Mouse (Mus musculus) gastrocnemius, postnatal 10 days (tissue): Measurements from ENCODE around the gene Zpld1. TPM values are rescaled to one million over a fixed set of nuclear protein-coding genes. Genes with fewer than 3 reads are reported as not detected.

Experiments used
- DNase-seq: peaks from one replicate; pipeline ENCODE4 v3.0.0; 2021; ENCODE audit warnings: mixed read lengths
- long read RNA-seq, 2 experiments: library from polyadenylated mRNA; stranded (forward); transcript quantifications; one replicate each; pipeline ENCODE4 v2.0.0; 2021
- total RNA-seq, 2 experiments: library from RNA; stranded (reverse); gene quantifications; 2 replicates each; pipeline ENCODE4 v1.2.3; 2021

Zpld1 gene
- under 1 TPM; 0.09 to 0.14 TPM for total RNA-seq
- long read RNA-seq, experiment 1, result 0 reads
- long read RNA-seq, experiment 2, partial matches to known transcripts, result 0 of 1 reads
- long read RNA-seq, experiment 2, other reads (novel, unspliced or antisense), result 1 of 1 reads

DNA sequence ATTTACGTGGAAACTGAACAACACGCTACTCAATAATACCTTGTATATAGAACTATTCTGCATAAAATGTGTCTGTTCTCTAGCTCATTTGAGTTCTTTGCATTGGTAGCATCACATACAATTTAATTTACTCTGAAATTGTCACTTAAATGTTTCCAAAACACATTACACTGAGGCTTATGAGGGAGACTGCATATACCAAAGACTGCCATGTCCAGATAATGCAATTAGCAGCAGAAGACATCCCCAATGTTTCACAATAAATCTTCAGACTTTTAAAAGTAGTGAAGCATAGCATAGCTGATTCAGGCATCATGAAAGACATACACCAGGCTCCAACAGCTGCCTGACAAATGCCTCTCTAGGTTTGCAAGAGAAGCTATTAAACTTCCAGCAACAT is at the start of gene Zpld1:
Gene Zpld1 (minus strand): TSS at position 101 of the 400 bp plus-strand sequence.
- DNase-seq, result no peak

DNA sequence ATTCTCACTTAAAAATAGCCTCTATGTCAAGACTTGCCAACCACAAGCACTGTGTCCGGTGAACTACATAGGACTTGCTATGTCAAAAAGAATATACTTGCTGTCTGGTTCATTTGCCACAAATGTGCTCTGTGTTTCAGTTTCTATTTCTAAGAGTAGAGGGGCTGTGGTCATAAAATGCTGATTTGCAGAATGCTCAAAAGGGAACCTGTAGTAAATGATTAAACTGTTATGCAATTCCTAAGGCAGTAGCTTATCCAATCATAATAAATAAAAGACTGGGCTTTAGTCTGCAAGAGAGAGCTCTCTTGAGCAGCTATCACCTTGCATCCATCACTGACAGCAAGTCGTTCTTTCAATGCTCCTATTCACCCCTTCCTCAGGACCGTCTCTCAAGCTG is 47.9 kb upstream of the Zpld1 start:
- DNase-seq, result no peak

DNA sequence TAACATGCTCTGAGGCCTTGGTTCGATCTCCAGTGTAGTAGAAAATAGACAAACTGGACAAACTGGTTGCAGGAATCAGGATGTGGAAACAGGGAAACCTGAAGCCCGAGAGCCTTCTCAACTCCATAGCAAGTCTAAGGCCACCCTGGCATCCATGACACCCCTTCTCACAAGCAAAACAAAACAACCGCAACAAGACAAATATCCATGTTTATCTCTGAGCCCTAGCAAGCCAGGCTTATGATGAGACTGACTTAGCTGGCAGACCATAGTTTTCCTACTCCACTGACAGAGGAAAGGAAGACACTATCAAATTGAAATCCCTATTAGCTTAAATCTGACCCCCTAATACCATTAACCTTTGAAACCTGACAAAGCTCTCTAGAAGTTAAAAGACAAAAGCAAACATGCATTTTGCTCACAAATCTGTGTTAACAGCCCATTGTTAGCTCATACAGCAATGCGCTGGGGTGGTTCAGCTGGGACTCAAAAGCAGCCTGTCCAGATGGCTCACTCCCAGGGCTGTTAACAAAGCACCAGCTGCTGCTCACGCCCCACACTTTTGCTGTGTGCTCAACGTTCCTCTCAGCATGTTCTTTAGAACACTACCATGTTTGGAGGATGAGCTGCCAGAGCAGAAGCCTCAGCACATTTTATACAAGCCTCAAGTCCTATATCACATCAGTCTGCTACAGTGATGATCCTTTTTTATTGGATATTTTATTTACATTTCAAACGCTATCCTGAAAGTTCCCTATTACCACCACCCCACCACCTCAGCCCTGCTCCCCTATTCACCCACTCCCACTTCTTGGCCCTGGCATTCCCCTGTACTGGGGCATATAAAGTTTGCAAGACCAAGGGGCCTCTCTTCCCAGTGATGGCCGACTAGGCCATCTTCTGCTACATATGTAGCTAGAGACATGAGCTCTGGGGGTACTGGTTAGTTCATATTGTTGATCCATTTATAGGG is 24.0 kb upstream of the Zpld1 start:
- peak; percentile 18 for DNase-seq

DNA sequence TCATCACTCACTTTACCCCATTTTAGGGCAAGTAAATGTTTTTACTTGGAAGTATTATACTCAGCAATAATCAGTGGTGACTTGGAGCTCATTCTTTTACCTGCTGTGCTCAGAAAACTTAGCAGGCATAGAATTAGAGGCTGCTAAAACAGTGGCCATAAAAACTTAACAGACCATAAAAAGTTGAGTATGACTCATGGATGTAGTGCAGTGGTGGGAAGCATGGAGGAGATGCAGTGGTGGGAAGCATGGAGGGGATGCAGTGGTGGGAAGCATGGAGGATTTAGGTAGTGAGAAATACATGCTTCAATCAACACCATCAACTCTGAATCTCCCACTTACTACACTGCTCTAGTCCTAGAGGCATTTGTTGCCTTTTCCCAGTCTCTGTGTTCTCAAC is 19.2 kb upstream of the Zpld1 start:
- no peak for DNase-seq

DNA sequence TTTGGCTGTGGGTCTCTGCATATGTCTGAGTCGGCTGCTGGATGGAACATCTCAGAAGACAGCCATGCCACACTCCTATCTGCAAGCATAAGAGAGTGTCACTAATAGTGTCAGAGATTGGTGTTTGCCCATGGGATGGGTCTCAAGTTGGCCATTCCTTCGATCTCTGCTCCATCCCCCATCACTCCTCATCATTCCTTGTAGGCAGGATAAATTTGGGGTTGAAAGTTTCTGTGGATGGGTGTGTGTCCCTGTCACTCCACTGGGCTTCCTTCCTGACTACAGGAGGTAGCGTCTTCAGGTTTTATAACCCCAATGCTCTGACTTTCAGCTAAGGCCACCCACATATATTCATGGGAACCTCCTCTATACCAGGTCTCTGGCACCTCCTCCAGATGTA is 14.3 kb upstream of the Zpld1 start:
- no peak for DNase-seq

DNA sequence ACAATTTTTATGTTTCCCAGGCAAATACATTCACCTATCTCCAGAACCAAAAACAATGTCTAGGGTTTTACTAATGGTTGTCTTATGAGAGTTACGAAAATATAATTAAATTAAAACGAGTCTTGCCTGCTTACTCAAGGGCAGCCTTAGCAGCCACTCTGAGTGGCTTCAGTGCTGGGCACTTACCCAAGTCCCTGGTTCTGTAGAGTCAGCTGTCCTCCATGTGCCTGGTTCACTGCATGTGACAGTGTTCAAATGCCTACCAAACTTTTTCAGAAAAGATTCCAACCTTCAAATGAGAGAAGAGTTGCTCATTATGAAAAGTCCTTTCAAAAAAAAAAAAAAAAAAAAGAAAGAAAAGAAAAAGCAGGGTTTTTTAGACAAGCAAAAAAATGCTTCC is 15.1 kb downstream of the Zpld1 start:
- no peak for DNase-seq

DNA sequence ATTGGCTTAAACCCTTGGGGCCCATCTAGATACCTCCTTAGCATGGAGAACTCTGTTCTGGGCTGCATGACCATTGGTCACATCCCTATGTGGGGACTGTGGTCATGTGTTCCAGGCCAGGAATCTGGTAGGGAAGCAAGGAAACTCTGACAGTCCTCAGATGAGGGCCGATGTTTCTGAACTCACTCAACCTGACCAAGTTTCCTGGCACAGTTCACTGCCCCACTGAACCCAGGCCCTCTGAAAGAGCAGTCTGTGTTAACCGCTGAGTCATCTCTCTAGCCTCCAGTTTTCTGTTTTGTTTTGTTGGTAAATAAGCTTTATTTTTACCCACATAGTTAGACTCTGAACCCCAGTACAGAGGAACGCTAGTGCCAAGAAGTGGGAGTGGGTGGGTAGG is 20.3 kb downstream of the Zpld1 start:
- DNase-seq, result no peak

DNA sequence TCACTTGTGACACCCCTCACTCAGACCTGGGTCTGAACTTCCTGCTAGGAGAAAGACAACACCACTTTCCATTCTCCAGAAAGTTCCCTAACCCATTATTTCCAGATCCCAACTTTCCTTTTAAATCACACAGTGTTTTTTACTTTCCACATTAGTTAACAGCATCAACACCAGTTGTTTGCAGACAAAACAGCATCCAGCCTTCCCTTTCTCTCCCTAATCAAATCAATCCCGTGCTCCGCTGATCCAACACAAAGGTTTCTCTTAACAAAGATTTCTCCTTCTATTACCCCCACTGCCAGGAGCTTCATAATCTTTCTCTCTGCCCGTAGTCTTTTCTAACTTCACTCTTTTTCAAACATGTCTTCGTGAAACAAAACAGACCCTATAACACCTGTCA is 32.5 kb downstream of the Zpld1 start:
- DNase-seq, result no peak

DNA sequence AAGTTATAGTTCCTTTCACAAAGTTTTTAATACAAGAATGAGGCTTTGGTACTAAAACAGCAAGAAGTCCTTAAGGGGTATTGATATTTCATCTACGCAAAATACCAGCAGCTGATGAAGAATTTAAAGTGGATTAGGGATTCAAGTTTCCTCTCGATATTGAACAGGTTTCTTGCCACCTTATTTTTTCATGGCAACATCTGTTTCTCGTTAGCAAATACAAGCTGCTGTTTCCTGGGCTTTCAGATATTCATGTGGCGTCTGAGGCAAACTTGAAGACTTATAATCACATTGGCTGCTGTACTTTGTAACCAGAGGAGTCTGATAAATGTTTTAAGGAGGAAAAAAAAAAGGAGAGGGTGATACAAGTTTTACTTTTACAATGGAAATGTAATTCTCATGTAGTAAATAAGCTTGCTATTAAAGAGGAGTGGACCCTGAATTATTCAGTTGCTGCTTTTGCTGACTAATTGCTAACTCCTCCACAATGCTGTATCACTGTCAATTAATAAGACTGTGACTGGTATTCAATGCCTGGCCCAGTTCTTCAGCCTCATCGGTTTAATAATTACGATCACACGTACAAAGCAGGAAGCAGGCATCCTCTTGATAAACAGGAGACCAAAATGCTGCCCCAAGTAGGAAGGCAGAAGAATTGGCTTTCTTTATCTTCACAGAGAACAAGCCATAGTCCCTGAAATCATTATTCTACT is 36.8 kb downstream of the Zpld1 start:
- DNase-seq, result no peak

DNA sequence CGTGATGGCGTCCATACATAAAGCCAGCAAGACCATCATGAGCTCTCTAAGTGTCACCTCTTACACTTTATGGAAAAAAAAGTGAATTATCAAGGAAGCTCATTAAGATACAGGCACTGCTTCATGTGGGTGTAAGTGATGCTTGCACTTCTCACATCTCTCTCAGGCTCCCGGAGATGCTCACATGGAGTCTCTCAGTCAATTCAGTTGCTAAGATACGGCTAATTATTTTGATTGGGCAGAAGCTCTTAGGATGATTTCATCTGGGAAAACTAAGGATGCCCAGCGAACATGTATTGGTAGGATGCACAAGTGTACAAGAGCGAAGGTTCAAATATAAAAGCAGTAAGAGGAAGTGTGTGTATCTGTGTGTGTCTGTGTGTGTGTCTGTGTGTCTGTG is 38.1 kb downstream of the Zpld1 start:
- no peak for DNase-seq

DNA sequence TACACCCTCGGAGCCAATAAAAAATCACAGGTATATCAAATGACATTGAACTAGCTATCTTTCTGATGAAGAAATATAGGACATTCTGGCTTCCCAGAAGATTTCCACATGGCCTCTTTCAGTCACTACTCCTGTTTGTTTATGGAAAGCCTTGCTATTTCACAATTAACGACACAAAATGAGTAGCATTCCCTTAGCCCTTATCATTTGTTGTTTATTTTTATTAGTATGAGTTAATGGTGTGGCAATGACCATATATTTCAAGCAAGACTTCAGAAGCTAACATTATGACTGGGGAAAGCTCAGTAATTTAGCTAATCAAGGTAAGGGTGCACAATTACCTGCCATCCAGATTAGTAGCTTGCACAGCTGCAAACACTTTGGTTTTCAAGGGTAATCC is 56.8 kb downstream of the Zpld1 start:
- DNase-seq, result no peak

DNA sequence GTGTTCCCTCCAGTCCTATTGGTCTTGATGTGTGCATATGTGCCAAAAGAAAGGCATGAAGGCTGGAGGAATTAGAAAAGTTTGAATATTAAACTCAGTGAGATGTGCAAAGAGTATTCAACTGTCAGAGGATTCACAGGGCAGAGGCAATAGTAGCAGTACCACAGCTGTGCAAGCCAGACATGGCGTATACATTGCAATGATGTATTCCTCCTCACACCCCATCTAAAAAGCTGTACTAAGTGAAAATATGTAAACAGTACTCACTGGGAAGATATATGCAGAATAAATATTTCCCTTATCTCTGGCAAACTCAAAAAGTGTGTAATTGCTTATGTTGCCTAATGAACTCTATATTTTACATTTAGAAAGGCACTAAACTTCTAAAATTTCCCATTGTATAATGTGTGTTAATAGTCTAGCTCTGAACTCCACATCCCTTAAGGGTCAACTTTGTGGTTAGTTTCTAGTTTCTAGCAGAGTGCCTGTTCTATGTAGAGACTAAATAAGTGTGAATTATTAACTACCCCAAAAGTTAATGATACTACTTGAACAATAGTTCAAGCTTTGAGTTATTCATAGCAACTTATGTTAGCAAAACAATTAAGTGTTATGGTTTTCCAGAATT is 68.7 kb downstream of the Zpld1 start:
- no peak for DNase-seq

DNA sequence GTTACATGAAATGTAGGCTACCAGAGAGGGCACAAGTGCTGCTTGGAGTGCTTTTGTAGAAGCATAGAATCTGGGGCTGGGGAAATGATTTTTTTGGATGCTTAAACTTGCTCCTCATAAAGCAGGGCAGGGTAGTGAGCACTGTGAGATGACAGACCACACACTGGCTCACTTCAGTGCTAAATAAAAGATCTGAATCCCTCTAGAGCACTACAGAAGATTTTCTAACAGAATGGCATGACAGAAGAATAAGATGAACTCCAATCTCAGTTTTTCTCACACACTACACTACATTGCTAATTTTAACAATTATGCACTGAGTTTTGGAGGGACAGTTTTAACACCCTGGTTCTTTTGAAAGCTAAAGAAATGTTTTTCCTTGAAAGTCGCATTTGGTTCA is 93.8 kb downstream of the Zpld1 start:
- no peak for DNase-seq

DNA sequence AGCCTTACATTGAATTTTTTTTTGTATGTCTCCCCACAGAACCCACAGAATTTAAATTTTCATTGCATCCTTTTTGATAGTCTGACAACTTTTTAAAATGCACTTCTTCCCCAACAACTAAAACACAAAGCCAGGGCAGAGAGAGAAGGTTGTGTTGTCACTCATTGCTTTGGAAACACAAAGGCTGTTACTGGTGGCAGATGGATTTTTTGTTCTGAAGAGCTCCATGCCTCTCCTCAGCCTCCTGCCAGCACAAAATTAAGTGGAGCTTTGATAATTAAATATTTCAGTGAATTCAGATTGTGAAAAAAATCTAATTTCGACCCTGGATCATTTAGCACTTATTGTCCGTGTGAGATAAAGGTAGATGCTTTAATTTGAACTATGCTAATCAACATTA is 107.4 kb downstream of the Zpld1 start:
- no peak for DNase-seq

DNA sequence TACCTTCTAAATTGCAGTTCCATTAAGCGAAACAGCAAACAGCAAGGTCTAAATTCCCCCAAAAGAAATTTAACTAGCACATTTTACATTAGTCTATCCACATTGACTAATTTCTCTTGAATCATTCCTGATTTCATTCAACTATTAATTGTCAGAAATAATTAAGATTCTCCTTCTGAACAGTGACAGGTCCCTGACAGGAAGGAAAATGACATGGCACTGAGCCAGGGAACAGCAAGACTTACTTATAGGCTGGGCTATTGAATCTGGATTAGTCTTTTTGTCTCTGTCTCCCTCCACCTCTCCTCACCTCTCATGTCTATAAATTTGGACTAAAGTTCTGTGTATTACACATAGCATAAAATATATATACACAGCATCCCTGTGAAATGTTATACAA is 112.4 kb downstream of the Zpld1 start:
- no peak for DNase-seq
